Mouse (Mus musculus) spleen, adult 12 weeks (tissue): ENCODE measurements around the gene Catip.

Source experiments
- DNase-seq: peaks from one replicate; pipeline ENCODE4 v3.0.0; 2022; ENCODE audit warnings: low spot score

Catip gene

GRCm38 (mm10) chr1:74400531-74400930 lies 38.6 kb downstream of the Catip start:
- DNase-seq = no peak

GRCm38 (mm10) chr1:74401015-74401702 lies 39.3 kb downstream of the Catip start:
- DNase-seq = no peak

- no peak for DNase-seq
These were observed 42.3 kb downstream of the Catip start for GRCm38 (mm10) chr1:74404206-74404605.

- no peak for DNase-seq
These were observed 46.9 kb downstream of the Catip start, which contains the start of gene Vil1 for GRCm38 (mm10) chr1:74408589-74409504. Gene Vil1 (plus strand): TSS chr1:74409376.

GRCm38 (mm10) chr1:74411753-74412325 lies 49.9 kb downstream of the Catip start:
- DNase-seq = no peak

- no peak for DNase-seq
These were observed 50.8 kb downstream of the Catip start for GRCm38 (mm10) chr1:74412711-74413110.

GRCm38 (mm10) chr1:74415143-74415542 lies 53.2 kb downstream of the Catip start:
- no peak for DNase-seq
